Mouse (Mus musculus) midbrain, embryonic 16.5 days (tissue): Measurements from ENCODE around the gene Tpt1. TPM values are rescaled to one million over a fixed set of nuclear protein-coding genes. Genes with fewer than 3 reads are reported as not detected.

Experiments
- ATAC-seq: fragments of 200-750 bp; cut with Nextera tagmentation; 2 replicates; pipeline ENCODE4 v1.8.0; 2017; ENCODE audit warnings: moderate TSS enrichment
- H3K27ac ChIP-seq: fragments of 300-500 bp; sonication (generic); 2 replicates; pipeline ENCODE4 v1.5.1; 2014; ENCODE audit warnings: mild to moderate bottlenecking, low read length, mixed read lengths
- H3K27me3 ChIP-seq: fragments of 300-500 bp; sonication (generic); 2 replicates; pipeline ENCODE4 v1.6.1; 2014; ENCODE audit warnings: low read depth, low read length, mixed read lengths; ENCODE audit not compliant: control insufficient read depth, insufficient read depth
- H3K36me3 ChIP-seq: fragments of 300-500 bp; sonication (generic); 2 replicates; pipeline ENCODE4 v1.6.1; 2014; ENCODE audit warnings: mild to moderate bottlenecking, low read length, moderate library complexity, mixed read lengths; ENCODE audit not compliant: control insufficient read depth, insufficient read depth
- H3K4me1 ChIP-seq: fragments of 300-500 bp; sonication (generic); 2 replicates; pipeline ENCODE4 v1.6.1; 2014; ENCODE audit warnings: mild to moderate bottlenecking, low read length, mixed read lengths; ENCODE audit not compliant: control insufficient read depth, insufficient read depth
- H3K4me2 ChIP-seq: fragments of 300-500 bp; sonication (generic); 2 replicates; pipeline ENCODE4 v1.6.1; 2014; ENCODE audit warnings: mild to moderate bottlenecking, low read length, mixed read lengths
- H3K4me3 ChIP-seq: fragments of 300-500 bp; sonication (generic); 2 replicates; pipeline ENCODE4 v1.5.1; 2014; ENCODE audit warnings: low read depth, mild to moderate bottlenecking, low read length, moderate library complexity, mixed read lengths
- H3K9ac ChIP-seq: fragments of 300-500 bp; sonication (generic); 2 replicates; pipeline ENCODE4 v1.6.1; 2014; ENCODE audit warnings: low read depth, low read length, mixed read lengths
- H3K9me3 ChIP-seq: fragments of 300-500 bp; sonication (generic); replicated peaks from 2 replicates; pipeline ENCODE4 v1.6.1; 2014; ENCODE audit warnings: mild to moderate bottlenecking, low read length, mixed read lengths; ENCODE audit not compliant: control insufficient read depth, poor library complexity, severe bottlenecking
- WGBS: fragments of 180-500 bp; shearing (Covaris S2); extraction: QIAGEN DNeasy Blood & Tissue Kit; methylation state at CpG from one replicate; pipeline ENCODE4 v1.1.7; 2014; 5-methylcytosine and 5-hydroxymethylcytosine counted together
- polyA plus RNA-seq: library from polyadenylated mRNA; unstranded; fragments of >200 nt; fragmentation: Nextera tagmentation; extraction: Ambion mirVana; gene quantifications from 2 replicates; pipeline ENCODE4 v1.2.1, GENCODE M21; 2015

The Tpt1 gene
- polyA plus RNA-seq, result 606 and 643 TPM in 2 replicates

- H3K4me2 ChIP-seq, result peak within 1 kb of the TSS; percentile 70
- peaks cover 28% of the 10 kb centered on the region for H3K36me3 ChIP-seq
- H3K4me1 ChIP-seq, result peaks cover 22% of the 10 kb centered on the region
- peak within 1 kb of the TSS; percentile 88 for H3K4me3 ChIP-seq
- peak within 1 kb of the TSS; percentile 99 for H3K27ac ChIP-seq
- under 1% methylated on average over 104 of the region's 108 CpGs for WGBS
- ATAC-seq, result peak; percentile 98
- H3K9ac ChIP-seq, result peak within 1 kb of the TSS; percentile 95
- no peaks in the 10 kb centered on the region for H3K27me3 ChIP-seq
- no peaks in the 10 kb centered on the region for H3K9me3 ChIP-seq
These were observed at the start of gene Tpt1 for GRCm38 (mm10) chr14:75844867-75845697. Gene Tpt1, plus strand, starts transcription at chr14:75845093.

DNA sequence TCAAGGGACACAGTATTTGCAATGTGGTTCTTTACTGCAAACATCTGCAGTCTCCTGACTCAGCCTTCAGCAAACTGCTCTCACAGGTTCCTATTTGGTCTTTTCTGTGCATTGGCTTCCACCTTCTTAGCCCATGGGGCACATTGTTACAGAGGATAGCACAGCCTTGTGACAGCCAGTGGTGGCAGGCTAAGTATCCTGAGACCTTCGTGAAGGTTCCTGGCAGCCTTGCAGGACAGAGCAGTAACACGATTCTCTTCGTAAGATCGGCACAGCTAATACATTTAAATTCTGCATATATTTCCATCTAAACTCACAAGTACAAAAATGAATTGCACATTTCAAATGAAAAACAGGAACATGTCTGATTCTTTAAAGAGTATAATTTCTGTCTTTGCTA, 49.0 kb upstream of the Tpt1 start:
- H3K4me2 ChIP-seq, result no peak overlapping the region
- no peaks in the 10 kb centered on the region for H3K4me1 ChIP-seq
- H3K27ac ChIP-seq, result no peak overlapping the region
- 90% methylated on average over 4 of the region's 4 CpGs for WGBS
- no peaks in the 10 kb centered on the region for H3K27me3 ChIP-seq
- no peak overlapping the region for H3K4me3 ChIP-seq
- H3K9ac ChIP-seq, result no peak overlapping the region
- no peak for ATAC-seq
- no peaks in the 10 kb centered on the region for H3K9me3 ChIP-seq
- H3K36me3 ChIP-seq, result no peaks in the 10 kb centered on the region

DNA sequence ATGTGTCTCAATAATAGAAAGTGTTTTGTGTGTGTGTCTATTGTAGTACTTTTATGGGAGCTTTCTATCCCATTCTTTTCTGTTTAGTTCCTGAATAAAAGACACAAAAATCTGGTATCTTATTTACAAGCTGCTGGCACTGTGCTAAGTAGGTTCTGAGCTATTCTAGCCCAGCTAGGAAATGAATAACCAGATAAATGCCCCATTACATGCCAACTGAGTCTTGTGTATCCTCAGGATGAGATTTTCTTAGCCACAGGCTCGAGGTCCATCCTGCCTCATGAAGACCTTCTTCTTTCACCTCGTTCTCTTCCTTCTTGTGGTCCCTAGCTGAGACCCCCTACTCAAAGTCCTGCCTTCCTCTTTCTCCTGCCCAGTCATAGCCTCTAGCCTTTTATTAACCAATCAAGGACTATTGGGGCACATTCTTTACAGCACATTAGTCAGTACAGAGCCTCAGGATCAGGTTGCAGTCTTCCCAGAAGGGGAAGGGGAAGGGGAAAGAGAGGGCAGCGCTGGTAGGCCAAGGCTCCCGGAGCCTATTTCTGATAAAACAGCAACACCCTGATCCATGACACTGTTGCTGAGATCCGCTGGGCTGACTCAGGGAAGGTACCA, 47.0 kb upstream of the Tpt1 start:
- no peak overlapping the region for H3K4me3 ChIP-seq
- no peaks in the 10 kb centered on the region for H3K9me3 ChIP-seq
- ATAC-seq, result no peak
- H3K36me3 ChIP-seq, result no peaks in the 10 kb centered on the region
- H3K4me2 ChIP-seq, result no peak overlapping the region
- H3K4me1 ChIP-seq, result no peaks in the 10 kb centered on the region
- H3K9ac ChIP-seq, result no peak overlapping the region
- WGBS, result 60% methylated on average over 5 of the region's 5 CpGs
- H3K27ac ChIP-seq, result no peak overlapping the region
- no peaks in the 10 kb centered on the region for H3K27me3 ChIP-seq

DNA sequence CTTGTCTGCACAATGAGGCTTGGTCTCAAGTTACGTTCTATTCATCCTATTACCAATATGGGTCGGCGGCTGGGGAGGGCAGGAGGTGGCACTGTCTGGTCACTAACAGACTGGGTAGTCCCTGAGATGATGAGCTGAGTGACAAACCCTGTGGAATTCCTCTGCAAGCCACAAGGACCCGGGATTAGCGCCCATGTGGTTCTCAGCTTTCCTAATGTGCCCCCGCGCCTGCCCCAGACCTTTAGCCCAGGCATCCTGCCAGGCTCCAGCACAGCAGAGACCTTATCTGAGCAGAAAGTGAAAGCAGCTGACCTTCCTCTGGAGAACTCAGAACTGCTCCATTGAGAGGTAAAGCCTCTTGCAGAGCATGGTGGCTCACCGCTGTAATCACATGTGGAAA, 37.1 kb upstream of the Tpt1 start:
- Histone ChIP-seq H3K36me3 (no peaks in the 10 kb centered on the region), H3K9me3 (no peaks in the 10 kb centered on the region), H3K27me3 (no peaks in the 10 kb centered on the region), H3K4me1 (no peaks in the 10 kb centered on the region), H3K4me3 (no peak overlapping the region), H3K27ac (no peak overlapping the region), H3K4me2 (no peak overlapping the region), H3K9ac (no peak overlapping the region)
- WGBS, result 71% methylated on average over 8 of the region's 8 CpGs
- no peak for ATAC-seq

GRCm38 (mm10) chr14:75809931-75810330, 35.0 kb upstream of the Tpt1 start:
- WGBS, result 89% methylated on average over 6 of the region's 6 CpGs
- no peaks in the 10 kb centered on the region for H3K36me3 ChIP-seq
- H3K27ac ChIP-seq, result no peak overlapping the region
- H3K9ac ChIP-seq, result no peak overlapping the region
- no peak overlapping the region for H3K4me2 ChIP-seq
- H3K4me3 ChIP-seq, result no peak overlapping the region
- no peak for ATAC-seq
- H3K27me3 ChIP-seq, result no peaks in the 10 kb centered on the region
- no peaks in the 10 kb centered on the region for H3K4me1 ChIP-seq
- no peaks in the 10 kb centered on the region for H3K9me3 ChIP-seq

DNA sequence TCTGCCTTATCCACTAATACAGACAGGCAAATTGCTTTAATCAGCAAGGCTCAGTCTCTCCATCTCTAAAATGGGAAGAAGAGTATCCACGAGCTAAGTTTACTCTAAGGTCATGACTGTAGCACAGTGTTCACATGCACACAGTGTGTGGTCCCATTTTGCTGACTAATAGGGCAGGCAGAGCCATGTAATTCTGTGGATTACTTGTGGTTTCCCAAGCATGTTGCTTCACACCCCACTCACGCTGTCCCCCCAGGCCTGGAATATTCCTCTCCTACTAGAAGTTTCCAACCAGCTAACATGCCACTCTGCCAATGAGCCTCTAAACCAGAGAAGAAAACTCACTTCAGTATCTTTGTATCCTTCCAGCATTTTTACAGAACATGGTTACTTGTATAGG, 26.4 kb upstream of the Tpt1 start:
- Histone ChIP-seq H3K4me2 (no peak overlapping the region), H3K4me1 (no peaks in the 10 kb centered on the region), H3K36me3 (no peaks in the 10 kb centered on the region), H3K9me3 (no peaks in the 10 kb centered on the region), H3K4me3 (no peak overlapping the region), H3K27ac (no peak overlapping the region), H3K27me3 (no peaks in the 10 kb centered on the region), H3K9ac (no peak overlapping the region)
- ATAC-seq, result no peak
- WGBS, result 87% methylated on average over 2 of the region's 2 CpGs

- no peaks in the 10 kb centered on the region for H3K9me3 ChIP-seq
- 90% methylated on average over 2 of the region's 2 CpGs for WGBS
- H3K36me3 ChIP-seq, result no peaks in the 10 kb centered on the region
These were observed 25.6 kb upstream of the Tpt1 start for GRCm38 (mm10) chr14:75819341-75819740.

GRCm38 (mm10) chr14:75820007-75820406, 24.9 kb upstream of the Tpt1 start:
- Histone ChIP-seq H3K4me1 (no peaks in the 10 kb centered on the region), H3K9ac (no peak overlapping the region), H3K36me3 (no peaks in the 10 kb centered on the region), H3K27ac (no peak overlapping the region), H3K27me3 (no peaks in the 10 kb centered on the region), H3K9me3 (no peaks in the 10 kb centered on the region), H3K4me2 (no peak overlapping the region), H3K4me3 (no peak overlapping the region)
- no peak for ATAC-seq
- WGBS, result 85% methylated on average over 5 of the region's 5 CpGs

More at GRCm38 (mm10) chr14:75819341-75819740, 25.6 kb upstream of the Tpt1 start:
- Histone ChIP-seq H3K27me3 (no peaks in the 10 kb centered on the region), H3K4me1 (no peaks in the 10 kb centered on the region), H3K4me2 (no peak overlapping the region), H3K4me3 (no peak overlapping the region), H3K27ac (no peak overlapping the region), H3K9ac (no peak overlapping the region)
- no peak for ATAC-seq

GRCm38 (mm10) chr14:75826851-75827410, 18.0 kb upstream of the Tpt1 start:
- Histone ChIP-seq H3K36me3 (no peaks in the 10 kb centered on the region), H3K4me3 (no peak overlapping the region), H3K9ac (no peak overlapping the region), H3K27ac (no peak overlapping the region), H3K9me3 (no peaks in the 10 kb centered on the region), H3K27me3 (peaks cover 9% of the 10 kb centered on the region), H3K4me1 (peaks cover 4% of the 10 kb centered on the region; the same call in 1 of the 2 replicates), H3K4me2 (no peak overlapping the region)
- no peak for ATAC-seq
- 77% methylated on average over 3 of the region's 3 CpGs for WGBS
